Mouse (Mus musculus): ENCODE results near the gene Rbms3. TPM values are rescaled to one million over a fixed set of nuclear protein-coding genes. Genes with fewer than 3 reads are reported as not detected.

Gene Rbms3
- total RNA-seq, 2 experiments from 2014 or later = 11.0 to 17.4 TPM

- intact Hi-C loops (cut with DNase I) = no loop called here
These were observed 1098.6 kb downstream of the Rbms3 start for GRCm38 (mm10) chr9:116531121-116531520.

GRCm38 (mm10) chr9:116524386-116524785 lies 1105.3 kb downstream of the Rbms3 start:
- no peak for DNase-seq (ENCODE audit: low spot score in 2 of 2)
- intact Hi-C loops (cut with DNase I) = no loop called here

More at GRCm38 (mm10) chr9:116531121-116531520, 1098.6 kb downstream of the Rbms3 start:
- no peak for DNase-seq (ENCODE audit: low spot score in 2 of 2)

All from left cerebral cortex, postnatal 25 days (tissue).